33 mouse cellular contexts compared by ENCODE assay signal in the genomic region with DNA sequence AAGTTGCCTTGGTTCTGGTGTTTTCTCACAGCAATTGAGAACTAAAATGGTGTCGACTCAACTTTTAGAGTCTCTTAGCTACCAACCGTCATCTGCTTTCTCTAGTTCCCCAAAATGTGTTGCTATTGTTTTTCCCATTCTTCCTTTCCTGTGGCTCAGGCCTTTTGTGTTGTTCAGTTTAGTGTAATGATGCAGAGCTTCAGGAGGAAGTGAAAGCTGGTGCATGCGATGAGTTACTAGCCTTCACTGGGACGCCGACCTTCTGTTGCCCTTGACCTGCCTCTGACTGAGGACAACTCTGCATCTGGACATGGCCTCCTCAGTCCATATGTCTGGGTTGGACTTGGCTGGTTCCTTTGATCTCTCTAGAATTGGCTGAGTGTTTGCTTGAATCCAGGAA. TPM values are rescaled to one million over a fixed set of nuclear protein-coding genes. Genes with fewer than 3 reads are reported as not detected.
DNase-seq lines count a peak whose midpoint lies in the region; ATAC-seq and TF ChIP-seq lines count a peak whose summit lies in the region.
"Had no signal": no experiment of that assay in that cellular context is flagged by ENCODE, and none has a peak within 500 bp of the region (broad histone marks: within the 10 kb centered on the region; RNA-seq: fewer than 3 reads in every experiment).

No protein-coding gene starts in this region.

- H3K36me3 ChIP-seq in spleen, adult 2 months (ENCODE audit: control insufficient read depth, insufficient read depth, low read length), result peaks cover 18% of the 10 kb centered on the region
- H3K36me3 ChIP-seq in ES-Bruce4 (ENCODE audit: control insufficient read depth, insufficient read depth, low read length, poor library complexity, severe bottlenecking), result no peaks in the 10 kb centered on the region
- H3K36me3 ChIP-seq in forebrain, embryonic 13.5 days (ENCODE audit: poor library complexity, severe bottlenecking), result no peaks in the 10 kb centered on the region
- H3K36me3 ChIP-seq: embryonic facial prominence, embryonic 13.5 days; forebrain, embryonic 10.5 days; heart, embryonic 12.5 days; liver, embryonic 13.5 days; midbrain, embryonic 13.5 days had no signal

- TF ChIP-seq POLR2A in spleen, adult 2 months (IDR thresholded peaks at IDR 0.05; ENCODE audit: low read depth, low read length), result no peak
- TF ChIP-seq POLR2A in ES-Bruce4 (IDR thresholded peaks at IDR 0.05; ENCODE audit: insufficient read depth, low read length), result no peak

- H3K4me1 ChIP-seq in spleen, adult 2 months (ENCODE audit: control insufficient read depth, insufficient read depth, insufficient read length), result peaks cover 41% of the 10 kb centered on the region; the same call in 1 of the 2 replicates
- no peaks in the 10 kb centered on the region for H3K4me1 ChIP-seq in ES-Bruce4 (ENCODE audit: control insufficient read depth, insufficient read depth, low read length)
- H3K4me1 ChIP-seq in forebrain, embryonic 13.5 days, result no peaks in the 10 kb centered on the region
- H3K4me1 ChIP-seq: embryonic facial prominence, embryonic 13.5 days; forebrain, embryonic 10.5 days; heart, embryonic 12.5 days; liver, embryonic 13.5 days; midbrain, embryonic 13.5 days had no signal

- H3K27ac ChIP-seq in spleen, adult 2 months (ENCODE audit: insufficient read depth, low read length), result peak overlapping the region; percentile 78
- H3K27ac ChIP-seq in ES-Bruce4 (ENCODE audit: insufficient read depth, low read length), result no peak overlapping the region
- H3K27ac ChIP-seq in forebrain, embryonic 13.5 days, result no peak overlapping the region
- H3K27ac ChIP-seq: embryonic facial prominence, embryonic 13.5 days; forebrain, embryonic 10.5 days; heart, adult 2 months; hindbrain, embryonic 14.5 days; liver, embryonic 13.5 days; midbrain, embryonic 13.5 days had no signal

- no peaks in the 10 kb centered on the region for H3K9me3 ChIP-seq in ES-Bruce4 (replicated peaks; ENCODE audit: control insufficient read depth, insufficient read depth, low read length, poor library complexity, severe bottlenecking)
- H3K9me3 ChIP-seq in forebrain, embryonic 13.5 days (replicated peaks), result no peaks in the 10 kb centered on the region; the same call in 1 of the 2 replicates
- H3K9me3 ChIP-seq: embryonic facial prominence, embryonic 13.5 days; forebrain, embryonic 10.5 days; liver, embryonic 13.5 days; midbrain, embryonic 13.5 days had no signal

- TF ChIP-seq CTCF in spleen, adult 2 months (IDR thresholded peaks at IDR 0.05; ENCODE audit: extremely low read depth, insufficient read depth, insufficient read length, insufficient replicate concordance), result no peak
- TF ChIP-seq CTCF in ES-Bruce4 (IDR thresholded peaks at IDR 0.05; ENCODE audit: low read depth, low read length), result no peak

- H3K27me3 ChIP-seq in spleen, adult 2 months (ENCODE audit: control insufficient read depth, insufficient read depth, low read length), result no peaks in the 10 kb centered on the region
- no peaks in the 10 kb centered on the region for H3K27me3 ChIP-seq in ES-Bruce4 (ENCODE audit: control insufficient read depth, insufficient read depth, low read length, poor library complexity, severe bottlenecking)
- no peaks in the 10 kb centered on the region for H3K27me3 ChIP-seq in forebrain, embryonic 13.5 days
- H3K27me3 ChIP-seq: embryonic facial prominence, embryonic 13.5 days; heart, embryonic 12.5 days; liver, embryonic 13.5 days; midbrain, embryonic 13.5 days had no signal

- peak; percentile 92 for ATAC-seq in granulocyte monocyte progenitor cell, adult 5-6 weeks (replicated peaks; ENCODE audit: poor library complexity, severe bottlenecking)
- ATAC-seq in neutrophil, adult 5-6 weeks (ENCODE audit: extremely low read depth, insufficient number of reproducible peaks, low FRiP score, poor library complexity, severe bottlenecking), result peak; percentile 70
- ATAC-seq in forebrain, embryonic 13.5 days, result no peak
- ATAC-seq: midbrain, embryonic 13.5 days had no signal

- no peak overlapping the region for H3K9ac ChIP-seq in ES-Bruce4 (ENCODE audit: low read depth, poor library complexity, severe bottlenecking)
- no peak overlapping the region for H3K9ac ChIP-seq in forebrain, embryonic 13.5 days
- H3K9ac ChIP-seq: embryonic facial prominence, embryonic 13.5 days; heart, embryonic 12.5 days; hindbrain, embryonic 14.5 days; liver, embryonic 13.5 days; midbrain, embryonic 13.5 days had no signal

- peak; percentile 61 to 68 for DNase-seq in spleen, adult 2 months (ENCODE audit: low read depth in 1 of 2, low spot score in 2 of 2)
- no peak for DNase-seq in spleen, postnatal 14 days (ENCODE audit: low spot score in 2 of 2)
- no peak for DNase-seq in layer of hippocampus, adult 8-10 months (ENCODE audit: low spot score in 2 of 2)
- DNase-seq in frontal cortex, postnatal 36 days (ENCODE audit: low spot score in 2 of 2), result no peak
- DNase-seq: adrenal gland, adult 2 months; adrenal gland, postnatal 36 days; cerebellum, adult 2 months; cerebellum, postnatal 25 days; gastrocnemius, postnatal 25 days; heart, adult 2 months; kidney, adult 2 months; kidney, postnatal 36 days; layer of hippocampus, postnatal 36 days; left cerebral cortex, postnatal 4 days; liver, embryonic 13.5 days; lung, adult 2 months; lung, postnatal 10 days; retina, postnatal 1 day; right cerebral cortex, postnatal 14 days; thymus, postnatal 4 days had no signal

- WGBS in spleen, adult 2 months, result 20% methylated on average over 5 of the region's 5 CpGs
- WGBS in forebrain, embryonic 13.5 days, result 95% methylated on average over 5 of the region's 5 CpGs

- no peak overlapping the region for H3K4me3 ChIP-seq in spleen, adult 2 months (ENCODE audit: extremely low read depth, insufficient read depth, insufficient read length)
- H3K4me3 ChIP-seq in ES-Bruce4 (ENCODE audit: low read depth, low read length), result no peak overlapping the region
- no peak overlapping the region for H3K4me3 ChIP-seq in forebrain, embryonic 13.5 days
- H3K4me3 ChIP-seq: embryonic facial prominence, embryonic 13.5 days; forebrain, embryonic 10.5 days; heart, adult 2 months; heart, embryonic 12.5 days; liver, embryonic 13.5 days; midbrain, embryonic 13.5 days had no signal

- TF ChIP-seq EP300 in ES-Bruce4 (IDR thresholded peaks at IDR 0.05; ENCODE audit: insufficient read depth, low read depth, low read length), result 0 out of 2 replicates have a peak, but pooled peaks have one; percentile 19

- no peak overlapping the region for H3K4me2 ChIP-seq in forebrain, embryonic 13.5 days
- H3K4me2 ChIP-seq: embryonic facial prominence, embryonic 13.5 days; heart, embryonic 12.5 days; hindbrain, embryonic 14.5 days; liver, embryonic 13.5 days; midbrain, embryonic 13.5 days had no signal

RNA-seq across cellular contexts. Expression of a gene that starts 16.9 kb away (rescaled TPM):
- 38.2 and 50.2 TPM in 2 replicates for polyA plus RNA-seq in spleen, adult 2 months (2012; rRNA removed)
- 0.58 and 1.8 TPM in 2 replicates for polyA plus RNA-seq in ES-Bruce4 (2011; ENCODE audit: insufficient read depth, insufficient read length, low read depth, missing spikeins)
- total RNA-seq in granulocyte monocyte progenitor cell, adult 5-6 weeks (2014; fragmentation: Nextera tagmentation), result not detected in 2 replicates
- total RNA-seq in granulocyte monocyte progenitor cell, adult 5-6 weeks (2017), result not detected in 2 replicates
- total RNA-seq in neutrophil, adult 5-6 weeks (2017), result 573 and 576 TPM in 2 replicates
- not detected in 2 replicates for polyA plus RNA-seq in forebrain, embryonic 13.5 days (2015; fragmentation: Nextera tagmentation; extraction: Ambion mirVana)
- not detected for total RNA-seq in layer of hippocampus, adult 8-10 months (2022)
- total RNA-seq: gastrocnemius, adult 18-20 months; layer of hippocampus, postnatal 36 days had no signal
- polyA plus RNA-seq: embryonic facial prominence, embryonic 13.5 days; forebrain, embryonic 10.5 days; heart, embryonic 12.5 days; heart, postnatal 0 days; hindbrain, embryonic 14.5 days; limb, embryonic 14.5 days; liver, embryonic 13.5 days; stomach, embryonic 14.5 days had no signal

Comparison
In these comparisons a context has a peak if more than half of its experiments do, and no peak if none do; other contexts are left out.
1. DNase-seq: peak in spleen, adult 2 months (2 of 2); none in spleen, postnatal 14 days (0 of 2), layer of hippocampus, adult 8-10 months (0 of 2) and frontal cortex, postnatal 36 days (0 of 2).
2. RNA of a gene that starts 16.9 kb away (total RNA-seq): 573 to 576 TPM in neutrophil, adult 5-6 weeks; not detected in granulocyte monocyte progenitor cell, adult 5-6 weeks and not detected in layer of hippocampus, adult 8-10 months; every median in the first group is over 100 times any median in the second.